Mouse (Mus musculus): Measurements from ENCODE around the gene Fgf11. TPM values are rescaled to one million over a fixed set of nuclear protein-coding genes. Genes with fewer than 3 reads are reported as not detected.

The Fgf11 gene
- 5.6 and 7.5 TPM in 2 replicates for polyA plus RNA-seq (2012; ENCODE audit: insufficient read depth, insufficient read length, missing spikeins)

GRCm38 (mm10) chr11:69801379-69801977, at the start of gene Fgf11:
Gene Fgf11, minus strand, starts transcription at chr11:69801857.
- H3K27ac ChIP-seq (replicated peaks; ENCODE audit: low read depth, low read length), result no peak within 1 kb of the TSS
- peaks cover 9% of the 10 kb centered on the region for H3K4me1 ChIP-seq (ENCODE audit: control insufficient read depth, insufficient read depth, insufficient read length, low read length)
- peak within 1 kb of the TSS; percentile 93 for H3K4me3 ChIP-seq (ENCODE audit: insufficient read depth, low read depth, low read length)

DNA sequence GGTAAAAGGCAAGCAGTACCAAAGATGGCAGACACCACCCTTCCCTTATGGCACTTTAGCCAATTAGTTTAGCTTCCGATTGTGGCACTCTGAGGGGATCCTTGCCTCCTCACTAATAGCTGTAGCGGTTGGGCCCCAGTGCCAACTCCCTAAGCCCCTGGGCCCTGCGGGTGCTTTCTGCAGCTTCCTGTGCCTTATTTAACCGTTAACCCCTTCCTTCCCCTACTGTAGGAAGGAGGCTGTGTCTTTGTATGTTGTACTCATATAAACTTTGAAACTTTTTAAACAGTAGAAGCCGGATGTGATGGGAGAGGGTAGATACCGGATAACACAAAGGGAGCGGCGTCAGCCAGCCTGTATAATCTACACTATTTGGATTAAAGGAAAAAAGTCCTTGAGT, 49.1 kb upstream of the Fgf11 start:
- Histone ChIP-seq H3K27ac (replicated peaks; ENCODE audit: low read depth, low read length) (no peak overlapping the region), H3K4me3 (ENCODE audit: insufficient read depth, low read depth, low read length) (no peak overlapping the region)

DNA sequence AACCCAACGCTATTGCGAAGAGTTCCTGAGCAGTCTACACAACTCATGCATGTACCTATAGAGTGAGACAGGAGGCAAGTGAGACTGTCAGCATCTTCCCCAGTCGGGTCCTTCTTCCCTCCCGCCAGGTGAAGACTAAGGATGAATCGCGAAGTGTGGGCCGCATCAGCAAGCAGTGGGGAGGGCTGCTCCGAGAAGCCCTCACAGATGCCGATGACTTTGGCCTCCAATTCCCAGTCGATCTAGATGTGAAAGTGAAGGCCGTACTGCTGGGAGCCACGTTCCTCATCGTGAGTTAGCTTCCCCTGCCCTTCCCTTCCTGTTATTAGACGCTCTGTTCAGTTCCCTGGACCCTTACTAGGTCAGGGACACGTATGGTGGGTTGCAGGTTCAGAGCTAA, 48.2 kb upstream of the Fgf11 start:
- Histone ChIP-seq H3K27ac (replicated peaks; ENCODE audit: low read depth, low read length) (0 out of 2 replicates have a peak overlapping the region, but pooled peaks have one; percentile 82), H3K4me3 (ENCODE audit: insufficient read depth, low read depth, low read length) (no peak overlapping the region), H3K4me1 (ENCODE audit: control insufficient read depth, insufficient read depth, insufficient read length, low read length) (peaks cover 13% of the 10 kb centered on the region)

More for the DNA sequence above, 49.1 kb upstream of the Fgf11 start:
- peaks cover 10% of the 10 kb centered on the region for H3K4me1 ChIP-seq (ENCODE audit: control insufficient read depth, insufficient read depth, insufficient read length, low read length)

GRCm38 (mm10) chr11:69849128-69849527, 47.5 kb upstream of the Fgf11 start:
- H3K4me1 ChIP-seq (ENCODE audit: control insufficient read depth, insufficient read depth, insufficient read length, low read length), result peaks cover 11% of the 10 kb centered on the region
- H3K27ac ChIP-seq (replicated peaks; ENCODE audit: low read depth, low read length), result peak overlapping the region; percentile 82
- 0 out of 2 replicates have a peak overlapping the region, but pooled peaks have one; percentile 4 for H3K4me3 ChIP-seq (ENCODE audit: insufficient read depth, low read depth, low read length)

- Histone ChIP-seq H3K4me3 (ENCODE audit: insufficient read depth, low read depth, low read length) (peak overlapping the region; percentile 90), H3K4me1 (ENCODE audit: control insufficient read depth, insufficient read depth, insufficient read length, low read length) (peaks cover 11% of the 10 kb centered on the region), H3K27ac (replicated peaks; ENCODE audit: low read depth, low read length) (no peak overlapping the region)
These were observed 46.4 kb upstream of the Fgf11 start for GRCm38 (mm10) chr11:69848021-69848420.

- peak overlapping the region; percentile 88 for H3K27ac ChIP-seq (replicated peaks; ENCODE audit: low read depth, low read length)
- peaks cover 11% of the 10 kb centered on the region for H3K4me1 ChIP-seq (ENCODE audit: control insufficient read depth, insufficient read depth, insufficient read length, low read length)
- H3K4me3 ChIP-seq (ENCODE audit: insufficient read depth, low read depth, low read length), result peak overlapping the region; percentile 90
These were observed 45.4 kb upstream of the Fgf11 start for GRCm38 (mm10) chr11:69846738-69847688.

DNA sequence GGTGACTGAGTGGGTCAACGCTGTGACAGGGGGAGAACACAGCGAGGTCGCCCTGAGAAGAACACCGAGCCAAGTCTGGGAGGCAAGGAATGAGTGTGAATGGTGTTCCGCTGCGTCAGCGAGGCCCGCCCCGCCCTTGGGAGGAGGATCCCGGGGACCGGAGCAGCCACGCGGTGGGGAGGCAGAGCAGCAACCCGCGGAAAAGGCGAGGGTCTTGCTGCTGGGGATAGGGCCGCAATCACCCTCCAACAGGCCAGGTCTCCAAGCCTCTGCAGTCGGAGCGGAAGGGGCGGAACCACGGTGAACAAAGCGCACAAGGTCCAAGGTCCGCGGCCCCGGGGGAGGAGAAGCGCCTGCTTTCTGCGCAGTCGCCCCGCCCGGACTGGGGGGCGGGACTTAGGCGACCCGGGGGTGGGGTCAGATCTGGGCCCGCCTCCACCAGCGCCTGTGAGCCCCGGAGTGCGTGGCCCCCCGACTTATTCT, 44.6 kb upstream of the Fgf11 start, which contains the start of gene Plscr3:
TSS of gene Plscr3 (plus strand) at position 179 of the 483 bp plus-strand sequence.
- peak within 1 kb of the TSS; percentile 90 for H3K4me3 ChIP-seq (ENCODE audit: insufficient read depth, low read depth, low read length)
- H3K4me1 ChIP-seq (ENCODE audit: control insufficient read depth, insufficient read depth, insufficient read length, low read length), result peaks cover 11% of the 10 kb centered on the region
- peak within 1 kb of the TSS; percentile 88 for H3K27ac ChIP-seq (replicated peaks; ENCODE audit: low read depth, low read length)

DNA sequence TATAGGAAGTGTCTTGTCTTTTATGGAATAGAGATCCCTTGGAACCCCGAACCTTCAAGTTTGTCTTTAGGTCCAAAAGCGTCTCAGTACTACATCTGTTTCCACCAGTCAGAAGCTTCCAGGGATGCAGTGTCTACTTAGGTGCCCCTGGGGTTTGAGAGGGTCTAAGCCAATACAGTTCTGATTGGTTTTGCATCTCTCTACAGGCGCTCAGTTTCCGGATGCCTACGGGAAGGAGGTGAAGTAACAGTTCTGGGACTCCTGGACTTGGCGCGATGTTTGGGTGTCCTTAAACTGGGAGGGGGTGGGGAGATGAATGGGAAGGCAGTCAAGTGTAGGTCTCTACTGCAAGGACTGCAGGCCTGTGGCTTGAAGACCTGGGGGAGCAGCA, 37.1 kb upstream of the Fgf11 start:
- Histone ChIP-seq H3K4me3 (ENCODE audit: insufficient read depth, low read depth, low read length) (peak overlapping the region; percentile 79), H3K27ac (replicated peaks; ENCODE audit: low read depth, low read length) (peak overlapping the region; percentile 76), H3K4me1 (ENCODE audit: control insufficient read depth, insufficient read depth, insufficient read length, low read length) (no peaks in the 10 kb centered on the region)

GRCm38 (mm10) chr11:69837952-69838713, 36.5 kb upstream of the Fgf11 start, which contains the start of gene Tmem256:
Gene Tmem256, plus strand, starts transcription at chr11:69838514.
- Histone ChIP-seq H3K4me1 (ENCODE audit: control insufficient read depth, insufficient read depth, insufficient read length, low read length) (no peaks in the 10 kb centered on the region), H3K4me3 (ENCODE audit: insufficient read depth, low read depth, low read length) (peak within 1 kb of the TSS; percentile 79), H3K27ac (replicated peaks; ENCODE audit: low read depth, low read length) (peak within 1 kb of the TSS; percentile 76)

GRCm38 (mm10) chr11:69837604-69837951, 35.9 kb upstream of the Fgf11 start, which contains the start of gene Nlgn2:
Gene Nlgn2, minus strand, starts transcription at chr11:69837784.
- H3K4me1 ChIP-seq (ENCODE audit: control insufficient read depth, insufficient read depth, insufficient read length, low read length), result no peaks in the 10 kb centered on the region
- peak within 1 kb of the TSS; percentile 79 for H3K4me3 ChIP-seq (ENCODE audit: insufficient read depth, low read depth, low read length)
- peak within 1 kb of the TSS; percentile 76 for H3K27ac ChIP-seq (replicated peaks; ENCODE audit: low read depth, low read length)

DNA sequence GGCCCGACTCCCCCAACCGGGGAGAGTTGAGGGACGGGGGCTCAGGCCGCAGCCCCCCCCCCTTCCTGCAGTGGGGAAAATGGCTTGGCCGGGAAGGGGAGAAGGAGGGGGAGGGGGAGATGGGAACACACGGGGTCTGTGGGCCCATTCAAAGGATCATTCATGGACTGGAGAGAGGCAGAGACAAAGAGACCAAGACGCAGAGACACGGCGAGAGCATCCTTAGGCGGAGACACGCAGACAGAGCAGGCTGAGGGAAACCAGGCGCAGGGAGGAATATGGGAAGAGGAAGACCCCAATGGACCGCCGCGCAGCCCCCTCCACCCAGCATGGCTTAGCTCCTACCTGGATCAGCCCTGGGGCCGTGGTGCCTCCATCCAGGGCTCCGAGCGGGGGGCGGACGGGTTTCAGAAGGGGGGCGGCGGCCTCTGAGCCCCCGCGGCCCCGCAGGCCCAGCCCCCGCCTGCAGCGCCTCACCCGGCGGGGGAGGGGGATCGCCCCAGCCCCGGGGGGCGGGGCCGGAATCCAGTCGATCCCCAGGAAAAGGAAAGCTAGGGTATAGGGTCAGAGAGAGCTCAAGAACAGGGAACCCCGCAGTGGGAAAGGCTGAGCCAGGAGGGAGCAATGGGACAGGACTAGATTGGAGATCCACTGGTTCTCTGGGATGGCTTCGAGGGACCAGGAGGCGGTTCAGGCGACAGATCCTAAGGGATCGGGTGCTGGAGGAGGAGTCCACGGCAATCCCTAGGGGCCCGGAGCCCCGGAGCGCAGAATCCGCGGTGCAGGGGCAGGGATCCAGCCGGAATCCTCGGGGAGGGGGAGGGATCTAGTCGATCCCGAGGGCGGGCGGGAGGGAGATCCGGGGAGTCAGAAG, 35.3 kb upstream of the Fgf11 start:
- no peaks in the 10 kb centered on the region for H3K4me1 ChIP-seq (ENCODE audit: control insufficient read depth, insufficient read depth, insufficient read length, low read length)
- peak overlapping the region; percentile 64 for H3K4me3 ChIP-seq (ENCODE audit: insufficient read depth, low read depth, low read length)
- H3K27ac ChIP-seq (replicated peaks; ENCODE audit: low read depth, low read length), result no peak overlapping the region

DNA sequence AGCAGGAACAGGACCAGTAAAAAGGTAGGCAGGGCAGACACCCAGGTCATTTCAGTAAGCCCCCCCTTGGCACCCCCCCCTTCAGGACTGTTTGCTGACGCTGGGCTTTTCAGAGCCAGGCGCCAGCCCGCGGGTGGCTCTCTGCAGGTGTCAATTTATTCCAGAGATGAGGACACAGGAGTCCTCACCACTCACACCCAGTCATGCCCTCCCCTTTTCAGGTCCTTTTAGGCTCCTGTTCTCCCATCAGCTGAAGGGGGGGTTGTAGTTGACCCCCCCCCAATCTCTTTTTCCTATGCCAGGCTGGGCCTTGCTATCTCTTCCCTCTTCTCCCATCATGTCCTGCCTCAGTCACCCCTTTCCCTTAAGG, 34.3 kb upstream of the Fgf11 start:
- no peaks in the 10 kb centered on the region for H3K4me1 ChIP-seq (ENCODE audit: control insufficient read depth, insufficient read depth, insufficient read length, low read length)
- no peak overlapping the region for H3K27ac ChIP-seq (replicated peaks; ENCODE audit: low read depth, low read length)
- no peak overlapping the region for H3K4me3 ChIP-seq (ENCODE audit: insufficient read depth, low read depth, low read length)

DNA sequence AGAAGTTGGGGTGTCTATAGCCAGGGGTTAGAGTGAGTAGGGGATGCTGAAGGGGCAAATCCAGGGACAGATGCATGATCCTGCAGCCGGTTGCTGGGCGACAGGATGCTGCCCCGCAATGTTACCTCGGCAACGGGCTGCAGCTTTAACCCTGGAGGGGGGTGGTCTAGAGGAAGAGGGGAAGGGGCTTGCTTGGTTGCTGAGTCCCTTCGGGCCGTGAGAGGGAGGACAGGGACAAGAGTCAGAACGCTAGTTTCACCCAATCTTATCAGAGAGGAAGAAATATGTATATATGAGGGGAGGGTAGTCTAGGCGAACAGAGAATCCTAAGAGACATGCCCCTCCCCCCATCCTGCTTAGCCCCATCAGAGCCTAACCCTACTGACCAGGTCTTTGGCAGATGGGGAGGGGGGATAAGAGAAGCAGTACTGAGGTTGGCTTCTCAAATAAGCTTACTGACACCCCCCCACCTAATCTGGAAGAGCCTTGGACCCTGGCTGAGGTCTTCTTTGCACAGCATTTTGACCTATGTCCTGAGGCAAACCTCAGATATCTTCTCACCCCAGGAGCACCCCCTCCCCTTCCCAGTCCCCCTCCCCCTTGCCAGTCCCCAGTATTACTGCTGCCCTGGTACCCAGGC, 33.8 kb upstream of the Fgf11 start:
- Histone ChIP-seq H3K4me3 (ENCODE audit: insufficient read depth, low read depth, low read length) (no peak overlapping the region), H3K4me1 (ENCODE audit: control insufficient read depth, insufficient read depth, insufficient read length, low read length) (no peaks in the 10 kb centered on the region), H3K27ac (replicated peaks; ENCODE audit: low read depth, low read length) (no peak overlapping the region)

Data from brown adipose tissue, adult 24 weeks (tissue).